Mouse (Mus musculus) lung, postnatal 4 days (tissue): ENCODE measurements around the gene Olfr978.
"Not testable (repeated sequence)": the region's sequence is repeated elsewhere in the genome, so short reads cannot be mapped to it uniquely, and the experiment has no call there.

Experiments used
- DNase-seq, 2 experiments: peaks; one replicate each; pipeline ENCODE4 v3.0.0; 2021

The Olfr978 gene

DNA sequence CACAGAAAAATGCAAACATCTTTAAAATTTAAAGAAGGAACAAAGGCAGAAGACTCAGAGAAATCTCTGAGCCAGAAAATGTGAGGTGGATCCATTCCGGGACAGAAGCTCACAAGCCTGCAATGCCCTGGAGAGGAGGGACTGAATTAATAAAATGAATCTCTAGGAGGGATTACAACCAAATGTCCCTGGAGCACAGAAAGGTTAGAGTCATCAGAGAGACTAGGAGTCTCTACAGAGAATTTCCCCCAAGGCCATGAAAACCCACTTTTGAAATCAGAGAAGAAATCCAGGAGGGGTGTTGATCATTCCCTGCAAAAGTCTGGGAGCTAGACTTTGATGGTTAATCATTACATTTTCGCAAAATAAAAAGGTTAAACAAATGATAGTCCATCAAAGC is at the start of gene Olfr978:
Gene Olfr978 (plus strand): TSS at position 301 of the 400 bp plus-strand sequence.
- DNase-seq = no peak

DNA sequence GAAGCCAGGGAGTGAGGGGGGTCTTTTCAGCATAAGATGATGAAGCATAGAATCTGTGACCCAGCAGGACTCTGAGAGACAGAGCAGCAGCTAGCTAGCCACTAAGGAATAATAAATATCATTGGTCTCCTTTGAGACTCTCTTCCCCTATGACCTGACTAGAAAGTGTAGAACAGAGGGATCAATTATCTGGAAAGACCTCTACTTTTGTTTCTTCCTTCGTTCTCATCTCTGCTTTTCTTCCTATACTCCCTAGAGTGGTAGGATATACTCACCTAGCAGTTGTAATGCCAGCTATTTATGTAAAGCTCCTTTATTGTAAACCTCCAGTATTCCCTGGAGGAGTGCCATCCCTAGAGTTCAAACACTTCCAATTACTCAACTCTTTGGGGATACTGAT is 40.0 kb upstream of the Olfr978 start, which contains the start of gene Olfr975:
Gene Olfr975 (minus strand): TSS at position 101 of the 400 bp plus-strand sequence.
- no peak for DNase-seq

DNA sequence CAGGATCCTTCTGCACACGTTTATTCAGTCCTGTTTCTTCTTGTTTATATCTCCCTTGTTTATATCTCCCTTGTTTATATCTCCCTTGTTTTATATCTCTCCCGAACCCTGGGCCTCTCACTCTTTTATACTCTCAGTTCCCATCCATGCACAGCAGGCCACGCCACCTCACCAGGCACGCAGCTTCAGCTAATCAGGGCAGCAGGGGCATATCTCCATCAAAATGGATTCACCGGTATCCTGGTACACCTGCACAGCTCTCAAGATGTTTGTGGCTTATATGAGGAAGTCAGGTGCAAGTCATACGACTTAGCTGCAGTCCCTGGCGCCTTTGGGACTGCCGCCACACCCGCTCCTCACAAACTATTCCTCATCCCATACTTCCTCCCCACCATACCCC is 30.9 kb upstream of the Olfr978 start, which contains the start of gene Olfr976:
Gene Olfr976 (minus strand): TSS at position 101 of the 400 bp plus-strand sequence.
- DNase-seq = not testable (repeated sequence)

DNA sequence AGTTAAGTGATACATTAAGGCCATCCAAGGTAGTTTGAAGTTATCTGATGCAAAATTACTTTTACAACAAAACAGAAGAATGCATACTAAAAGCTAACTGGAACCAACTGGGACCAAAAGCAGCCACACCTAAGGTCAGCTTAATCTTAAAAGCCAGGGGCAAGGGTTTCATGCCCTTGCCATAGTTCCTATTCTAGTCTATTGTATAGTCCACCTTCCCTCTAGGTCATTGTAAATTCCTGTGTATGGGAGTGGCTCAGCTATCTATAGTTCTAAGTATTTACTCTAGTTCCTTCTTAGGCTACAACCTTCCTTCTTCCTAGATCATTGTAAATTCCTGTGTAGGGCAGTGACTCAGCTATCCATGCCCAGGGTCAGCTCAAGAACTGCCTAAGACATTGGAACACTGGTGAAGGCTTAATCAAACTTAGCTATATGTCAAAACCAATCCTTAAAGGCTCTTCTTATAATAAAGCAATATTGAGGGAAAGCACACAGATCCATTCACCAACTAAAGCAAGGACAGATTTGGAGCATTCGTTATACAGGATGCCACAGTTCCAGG is 15.2 kb upstream of the Olfr978 start:
- DNase-seq = not testable (repeated sequence)

DNA sequence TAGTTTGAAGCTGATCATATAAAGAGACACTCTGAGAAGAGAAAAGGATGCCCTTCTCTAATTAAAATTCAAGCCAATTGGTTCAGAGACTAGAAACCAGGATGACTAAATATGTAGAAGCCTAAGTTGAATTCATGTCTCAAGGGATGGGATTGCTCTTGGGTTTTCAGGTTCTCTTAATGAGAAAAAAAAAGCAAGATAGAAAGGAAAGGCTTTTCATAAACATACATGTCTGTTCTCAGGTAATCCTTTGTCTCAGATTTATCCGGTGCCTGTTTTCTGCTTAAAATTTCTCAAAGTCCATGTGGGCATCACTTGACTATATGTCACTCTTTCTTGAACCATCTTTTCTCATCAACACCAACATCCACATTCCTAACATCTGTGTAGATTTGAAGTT is 11.5 kb downstream of the Olfr978 start, which contains the start of gene Olfr979:
Gene Olfr979 (minus strand): TSS at position 101 of the 400 bp plus-strand sequence.
- no peak for DNase-seq

DNA sequence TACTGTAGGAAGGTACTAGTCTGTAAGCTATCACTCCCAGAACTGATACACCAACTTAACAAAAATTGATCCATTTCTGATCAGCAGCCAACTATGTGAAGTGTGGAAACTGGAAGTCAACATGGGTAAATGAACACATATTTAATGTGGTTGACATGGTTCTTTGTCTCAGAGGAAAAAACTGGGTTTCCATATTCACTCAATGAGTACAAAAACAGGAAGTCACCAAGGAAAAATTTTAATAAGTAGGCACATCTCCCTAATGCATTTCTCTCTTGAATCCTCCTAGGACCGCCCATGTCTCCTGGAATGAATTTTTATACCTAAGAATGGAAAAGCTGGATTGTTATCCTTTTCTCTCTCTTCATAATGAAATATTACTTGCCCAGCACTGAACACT is 17.6 kb downstream of the Olfr978 start, which contains the start of gene Olfr980:
Gene Olfr980 (minus strand): TSS at position 101 of the 400 bp plus-strand sequence.
- DNase-seq = no peak

DNA sequence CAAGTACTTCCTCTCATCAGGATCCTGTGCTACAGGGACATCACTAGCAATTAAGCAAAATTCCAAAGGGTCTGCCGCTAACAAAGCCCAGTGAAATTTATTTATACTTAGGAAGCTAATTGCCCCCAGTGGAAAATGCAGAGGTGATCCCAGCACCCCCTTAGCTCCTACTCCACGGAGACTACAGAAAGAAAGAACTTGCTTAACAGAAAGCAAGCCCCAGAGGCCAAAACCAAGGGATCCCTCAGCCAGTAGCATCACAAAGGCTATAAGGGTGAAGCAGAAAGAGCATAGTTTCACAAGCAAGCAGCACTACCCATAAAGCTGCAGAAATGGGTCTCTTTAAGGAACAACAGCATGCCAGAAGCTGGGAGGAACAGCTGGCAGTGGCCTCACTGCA is 29.3 kb downstream of the Olfr978 start, which contains the start of gene Olfr981:
Gene Olfr981 (plus strand): TSS at position 301 of the 400 bp plus-strand sequence.
- DNase-seq = no peak
